Mouse (Mus musculus) cerebellum, adult (tissue): ENCODE measurements around the gene Hpcal1.
"Not testable (repeated sequence)": the region's sequence is repeated elsewhere in the genome, so short reads cannot be mapped to it uniquely, and the experiment has no call there.

Source experiments
- ATAC-seq: cut with Nextera tagmentation; 2 replicates; pipeline ENCODE4 v1.9.2; 2017; ENCODE audit warnings: mild to moderate bottlenecking, moderate library complexity, mixed read lengths; ENCODE audit not compliant: insufficient number of reproducible peaks, low FRiP score, low TSS enrichment

The Hpcal1 gene

DNA sequence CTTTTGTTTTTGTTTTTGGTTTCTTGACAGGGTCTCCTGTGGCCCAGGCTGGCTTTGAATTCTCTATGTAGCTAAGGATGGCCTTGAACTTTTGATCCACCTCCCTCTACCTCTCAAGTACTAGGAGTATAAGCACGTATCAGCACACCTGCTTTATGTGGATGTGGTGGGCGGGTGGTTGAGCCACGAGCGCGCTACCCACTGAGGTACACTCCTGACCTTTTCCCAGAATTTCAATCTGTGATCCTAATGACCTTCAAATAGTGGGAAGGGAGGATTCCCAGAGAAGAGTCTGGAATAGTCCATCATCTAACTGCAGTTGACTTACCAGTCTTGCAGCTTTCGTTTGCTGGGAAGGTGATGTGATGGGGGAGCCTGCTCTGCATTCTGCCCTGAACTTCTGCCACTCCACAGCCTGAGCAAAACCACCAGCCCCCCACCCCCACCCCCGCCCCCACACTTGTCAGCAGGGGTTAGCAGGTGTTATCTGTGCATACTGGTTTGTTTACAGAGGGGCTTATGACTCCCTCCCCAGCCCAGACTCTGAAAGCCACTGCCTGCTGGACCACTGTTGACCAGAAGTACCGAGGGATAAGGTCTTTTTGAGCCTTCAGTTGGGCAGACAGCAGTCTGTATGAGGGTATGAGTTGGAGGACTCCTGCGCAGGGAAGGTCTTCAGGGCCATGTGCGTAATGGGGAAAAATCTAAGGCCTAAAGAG, 46.4 kb downstream of the Hpcal1 start:
- no peak for ATAC-seq

DNA sequence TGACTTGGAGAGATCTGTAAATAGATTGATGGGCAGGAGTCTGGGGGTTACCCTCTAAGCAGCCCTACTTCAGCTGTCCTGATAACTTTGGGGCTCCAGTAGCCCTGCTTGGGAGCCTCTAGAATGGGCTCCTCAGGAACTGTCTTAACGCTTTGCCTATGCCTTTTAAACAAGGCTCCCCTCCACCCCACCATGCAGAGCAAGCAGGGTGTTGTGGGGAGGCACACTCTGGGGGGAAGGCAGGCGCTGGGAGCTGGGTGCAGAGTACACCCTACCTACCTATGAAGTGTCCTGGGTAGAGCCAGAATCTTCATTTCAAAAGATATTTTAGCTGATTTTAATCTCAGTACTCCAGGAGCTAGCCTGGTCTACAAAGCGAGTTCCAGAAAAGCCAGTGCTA, 47.2 kb downstream of the Hpcal1 start:
- ATAC-seq, result no peak

DNA sequence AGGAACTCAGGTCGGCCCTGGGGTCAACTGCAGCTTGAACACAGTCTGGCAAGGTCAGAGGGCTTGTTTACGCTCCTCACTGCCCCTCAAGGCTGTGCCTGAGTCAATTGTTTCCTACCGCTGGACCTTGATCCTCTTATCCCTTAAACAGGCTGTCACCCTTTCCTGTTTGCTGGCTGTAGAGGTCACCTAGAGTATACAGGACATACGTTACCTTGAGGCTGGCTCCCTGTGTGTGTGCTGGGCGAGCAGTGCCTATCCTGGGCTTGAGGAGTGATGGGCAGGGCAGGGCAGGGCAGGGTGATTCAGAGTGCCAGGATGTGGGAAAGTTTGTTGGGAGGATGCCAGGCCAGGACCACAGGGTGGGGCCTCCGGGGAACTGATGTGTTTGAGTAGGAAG, 47.8 kb downstream of the Hpcal1 start:
- ATAC-seq, result no peak

DNA sequence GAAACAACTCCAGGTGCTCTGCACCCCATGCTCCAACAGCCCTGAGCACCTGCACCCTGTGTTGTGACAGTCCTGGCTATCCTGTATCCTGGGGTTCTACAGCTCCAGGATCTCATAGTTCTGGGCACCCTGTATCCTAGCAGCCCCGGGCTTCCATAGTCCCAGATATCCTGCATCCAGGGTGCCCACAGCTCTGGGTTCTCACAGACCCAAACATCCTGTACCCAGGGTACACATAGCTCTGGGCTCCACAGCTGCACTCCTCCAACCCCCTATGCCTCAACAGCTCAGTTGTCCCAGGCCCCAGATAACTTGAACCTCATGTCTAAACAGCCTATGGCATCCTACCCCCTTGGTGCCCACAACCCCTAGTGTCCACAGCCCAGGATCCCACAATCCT, 49.6 kb downstream of the Hpcal1 start:
- no peak for ATAC-seq

DNA sequence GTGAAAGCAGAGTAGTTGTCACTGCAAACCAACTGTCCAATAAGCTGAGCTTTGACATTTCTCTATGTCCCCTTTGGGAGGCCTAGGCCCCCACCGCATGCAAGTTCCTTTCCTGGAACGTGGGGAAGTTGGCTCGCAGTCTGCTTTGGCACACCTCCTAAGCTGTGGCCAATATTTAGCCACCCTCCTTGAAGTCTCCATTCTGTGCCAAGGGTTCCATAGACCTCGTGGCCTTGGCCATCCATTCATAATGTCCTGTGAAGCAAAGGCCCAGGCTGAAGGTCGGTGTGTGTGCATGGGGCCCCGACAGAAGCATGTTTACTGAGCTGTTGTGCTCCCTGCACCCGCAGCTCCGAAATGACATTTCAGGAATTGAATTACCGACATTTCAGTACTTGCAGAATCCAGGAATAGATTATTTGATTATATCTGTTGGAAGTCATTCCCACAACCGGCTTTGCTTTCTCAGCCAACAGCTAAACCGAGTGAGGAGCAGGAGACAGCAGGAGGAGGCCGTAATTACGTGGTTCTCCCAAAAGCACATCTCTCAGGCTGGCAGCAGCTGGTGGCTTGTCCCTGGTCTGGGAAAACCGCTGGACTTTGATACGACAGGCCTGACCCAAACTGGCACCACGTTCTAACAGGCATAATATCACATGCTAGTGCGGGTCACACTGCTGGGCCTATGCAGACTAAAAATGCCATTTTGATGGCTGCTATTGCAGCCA, 51.1 kb downstream of the Hpcal1 start:
- peak; percentile 50; the same call in 1 of the 2 replicates for ATAC-seq

DNA sequence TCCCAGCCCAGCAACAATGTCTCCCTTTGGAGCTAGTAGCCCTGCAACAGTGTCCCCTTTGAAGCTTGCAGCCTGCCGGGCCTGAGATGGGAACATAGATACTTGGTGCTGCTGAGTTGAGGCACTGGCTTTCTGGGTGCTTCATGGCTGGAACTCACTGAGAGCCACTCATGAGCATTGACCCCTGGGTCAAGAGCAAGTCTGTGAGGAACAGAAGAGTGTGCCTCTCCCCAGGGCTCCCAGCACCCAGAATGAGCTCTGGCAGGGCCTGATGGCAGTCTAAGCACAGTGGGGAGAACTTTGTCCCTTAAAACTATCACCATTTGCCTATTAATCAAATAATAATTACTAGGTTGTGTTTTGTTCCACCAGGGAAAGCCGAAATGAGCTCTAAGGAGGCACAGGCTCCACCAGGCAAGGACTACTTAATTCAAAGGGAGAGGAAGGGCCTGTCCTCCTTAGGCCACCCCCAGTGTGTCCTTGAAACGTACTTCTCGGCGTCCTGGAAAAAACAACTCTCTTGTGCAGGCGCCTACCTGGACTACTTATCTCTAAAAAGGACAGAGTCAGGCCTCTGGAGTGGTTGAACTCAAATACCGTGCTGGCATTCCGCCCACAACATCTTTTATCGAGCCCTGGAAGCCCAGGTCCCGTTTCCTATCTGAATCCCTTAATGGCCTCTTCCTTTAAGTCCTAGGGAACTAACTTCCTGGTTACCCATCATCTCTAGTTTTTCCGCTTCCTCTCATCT, 52.1 kb downstream of the Hpcal1 start:
- no peak for ATAC-seq

DNA sequence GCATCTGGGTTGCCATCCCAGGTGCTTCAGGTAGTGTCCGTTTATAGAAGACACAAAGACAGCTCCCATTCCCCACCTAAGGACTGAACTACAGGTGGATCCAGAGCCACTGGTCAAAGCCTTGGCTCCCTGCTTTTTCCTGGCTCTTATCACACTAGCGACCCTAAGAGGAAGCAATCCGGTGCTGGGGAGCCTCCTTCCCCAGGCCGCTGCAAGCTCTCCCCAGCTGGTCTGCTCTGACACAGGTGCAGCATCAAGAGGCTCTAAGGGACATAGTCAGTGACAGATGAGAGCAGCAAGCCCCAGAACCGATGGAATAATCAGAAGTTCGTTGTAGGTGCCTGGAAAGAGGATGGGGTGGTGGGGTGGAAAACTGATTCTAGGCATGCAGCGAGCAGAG, 54.8 kb downstream of the Hpcal1 start:
- ATAC-seq, result no peak

DNA sequence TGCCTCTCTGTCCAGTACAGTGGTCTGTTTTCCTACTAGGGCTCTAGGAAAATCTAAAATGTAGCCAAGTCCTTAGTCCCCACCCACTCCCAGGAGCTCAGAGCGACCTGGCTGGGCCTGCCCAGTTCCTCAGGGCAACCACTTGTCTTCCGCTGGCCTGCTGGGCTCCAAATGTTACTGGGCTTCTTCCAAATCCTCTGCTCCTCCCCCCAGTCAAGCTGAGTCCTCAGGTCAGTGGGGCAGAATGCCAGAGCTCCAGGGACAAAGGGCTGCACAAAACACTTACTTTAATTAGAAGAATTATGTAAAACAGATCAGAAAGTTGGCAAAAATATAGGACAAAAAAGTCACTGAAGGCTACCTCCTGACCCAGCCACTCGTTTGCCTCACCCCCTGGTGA, 56.1 kb downstream of the Hpcal1 start:
- peak; percentile 79 for ATAC-seq

DNA sequence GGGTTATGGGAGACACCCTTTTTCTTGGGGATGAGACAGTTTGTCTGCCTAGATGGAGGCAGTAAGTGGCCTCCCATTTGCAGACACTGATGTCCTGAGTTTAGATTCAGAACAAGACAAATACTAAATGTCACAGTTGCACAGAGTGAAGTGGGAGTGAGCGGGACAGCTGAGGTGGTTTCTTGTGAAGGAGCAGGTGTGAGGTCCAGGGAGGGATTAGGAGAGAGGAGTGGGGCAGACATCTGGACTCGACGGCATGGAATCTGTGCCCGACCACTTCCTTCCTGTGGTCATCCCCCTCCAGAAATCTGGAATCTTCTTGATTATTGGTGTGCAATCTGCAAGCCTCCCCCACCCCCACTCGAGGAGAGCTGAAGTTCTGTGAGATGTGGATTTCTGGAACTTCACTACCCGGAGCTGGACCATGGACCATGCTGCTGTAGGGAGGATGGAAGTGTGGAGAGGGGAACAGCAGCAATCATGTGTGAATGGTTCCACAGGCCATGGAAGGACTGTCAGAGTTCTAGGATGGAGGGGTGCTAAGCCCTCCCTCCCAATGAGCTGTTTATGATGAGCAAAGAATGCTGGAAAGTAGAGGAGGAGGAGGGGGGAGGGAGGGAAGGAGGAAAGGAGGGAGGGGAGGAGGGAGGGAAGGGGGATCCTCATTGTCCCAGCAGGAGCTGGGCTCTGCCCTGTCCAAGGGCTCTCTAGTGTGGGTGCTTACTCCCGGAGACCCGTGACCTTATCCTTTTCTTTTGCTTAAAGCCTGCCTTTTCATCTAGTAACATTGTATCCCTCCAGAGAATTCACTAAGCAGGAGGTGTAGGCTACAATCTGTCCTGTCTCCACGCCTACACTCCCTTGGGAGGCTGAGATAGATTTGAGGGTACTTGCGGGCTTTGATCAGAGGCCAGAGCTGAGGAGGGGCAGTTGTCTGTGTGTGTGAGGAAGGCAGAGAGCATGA, 56.8 kb downstream of the Hpcal1 start:
- ATAC-seq, result no peak

DNA sequence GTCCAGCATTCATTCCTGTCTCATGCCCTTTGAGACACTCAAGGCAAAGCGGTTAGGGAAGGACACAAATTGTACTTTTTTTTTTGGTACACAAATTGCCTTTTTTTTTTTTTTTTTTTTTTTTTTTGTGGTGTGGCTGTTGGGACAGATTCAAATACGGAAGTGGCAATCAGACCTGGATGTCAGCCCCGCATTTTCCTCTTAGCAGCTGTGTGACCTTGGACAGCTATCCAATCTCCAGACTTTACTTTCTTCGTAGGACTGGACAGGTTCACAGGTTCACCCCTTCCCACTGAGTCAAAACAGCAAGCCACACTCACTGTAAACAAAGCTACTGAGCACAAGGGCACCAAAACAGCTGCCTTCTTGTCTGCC, 57.5 kb downstream of the Hpcal1 start:
- ATAC-seq, result no peak

DNA sequence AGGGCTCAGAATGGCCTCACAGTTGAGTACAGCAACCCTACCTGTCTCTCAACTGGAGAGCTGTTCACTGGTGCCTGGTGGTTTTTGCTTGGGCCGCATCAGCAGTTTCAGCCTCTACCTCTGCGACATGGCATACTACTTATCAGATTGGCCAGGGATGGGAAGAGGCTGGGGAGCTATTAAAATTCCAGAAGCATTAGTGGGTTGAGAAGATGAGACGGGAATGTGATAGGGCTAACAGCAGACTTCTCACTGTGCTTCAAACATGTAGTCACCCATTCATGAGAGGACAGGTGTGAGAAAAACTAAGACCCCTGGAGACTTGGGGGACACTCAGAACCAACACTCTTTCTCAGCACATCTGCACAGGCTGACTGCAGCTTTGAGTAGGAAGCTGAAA, 59.1 kb downstream of the Hpcal1 start:
- no peak for ATAC-seq

DNA sequence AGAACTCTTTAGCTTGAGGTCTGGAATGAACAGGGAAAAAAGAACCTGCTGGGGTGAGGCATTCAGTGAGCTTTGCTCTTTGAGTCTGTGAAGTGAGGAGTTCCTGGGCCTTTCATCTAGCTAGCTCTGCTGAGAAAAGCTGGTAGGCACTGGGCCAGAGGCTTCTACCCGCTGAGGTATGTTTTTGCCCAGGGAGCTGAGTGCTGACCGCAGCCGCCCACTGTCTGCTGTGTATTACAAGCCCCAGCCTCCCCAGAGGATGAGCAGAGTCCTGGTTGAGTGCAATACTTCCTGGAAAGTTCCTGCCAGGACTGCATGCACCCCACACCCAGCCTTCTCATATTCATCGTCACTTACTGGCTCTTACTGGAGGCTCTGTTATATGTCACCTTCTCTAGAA, 59.8 kb downstream of the Hpcal1 start:
- no peak for ATAC-seq

DNA sequence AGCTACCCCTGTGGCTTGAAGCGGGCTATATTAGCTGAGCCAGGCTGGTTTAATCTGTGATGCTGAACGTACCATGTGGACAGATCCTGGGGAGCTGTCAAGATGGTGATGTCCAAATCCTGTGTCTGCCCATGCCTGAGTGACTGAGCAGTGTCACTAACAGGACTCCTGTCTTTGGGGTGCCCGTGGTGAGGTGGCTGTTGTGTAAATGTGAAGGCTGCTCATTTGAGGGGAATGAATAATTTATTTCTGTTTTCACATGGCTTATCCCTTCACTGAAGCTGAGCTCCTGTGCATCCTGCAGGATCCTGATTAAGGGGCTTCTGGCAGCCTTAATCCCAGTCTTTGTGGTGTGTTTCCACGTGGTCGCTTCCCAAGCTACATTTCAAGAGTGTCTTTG, 62.2 kb downstream of the Hpcal1 start:
- ATAC-seq, result no peak

DNA sequence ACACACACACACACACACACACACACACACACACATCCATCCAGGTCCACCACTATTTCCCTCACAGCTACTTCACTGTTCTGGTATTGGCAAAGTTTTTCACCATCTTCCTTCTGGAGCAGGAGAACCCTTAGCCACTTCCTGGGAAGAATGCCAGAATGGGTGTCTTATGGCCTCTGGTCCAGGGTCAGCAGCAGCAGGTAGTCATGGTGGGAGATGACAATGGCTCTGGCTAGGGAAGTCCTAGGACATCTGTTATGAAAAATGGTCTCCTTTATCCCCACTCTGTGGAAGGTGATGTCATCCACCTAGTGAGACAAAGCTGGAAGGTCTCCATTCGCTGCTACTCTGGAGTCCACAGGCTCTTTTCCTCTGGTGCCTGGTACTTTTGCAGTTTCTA, 64.1 kb downstream of the Hpcal1 start:
- ATAC-seq, result no peak

DNA sequence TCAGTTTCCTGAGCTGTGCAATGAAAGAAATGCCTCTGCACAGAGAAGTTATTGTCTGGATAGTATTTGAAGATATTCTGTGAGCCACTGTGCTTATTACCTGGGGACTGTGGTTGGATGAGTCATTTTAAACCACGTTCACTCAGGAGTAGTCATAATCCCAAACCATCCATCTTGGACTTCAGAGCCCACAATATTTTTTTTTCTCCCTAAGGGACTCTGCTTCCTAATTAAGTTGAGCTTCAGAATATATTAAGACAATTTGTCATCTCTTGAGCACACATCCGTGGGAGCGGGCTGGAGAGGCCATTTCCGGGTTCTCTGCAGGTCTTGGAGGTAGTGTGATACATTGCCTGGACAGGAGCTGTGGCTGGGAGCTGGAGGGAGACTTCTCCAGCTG, 66.2 kb downstream of the Hpcal1 start:
- no peak for ATAC-seq

DNA sequence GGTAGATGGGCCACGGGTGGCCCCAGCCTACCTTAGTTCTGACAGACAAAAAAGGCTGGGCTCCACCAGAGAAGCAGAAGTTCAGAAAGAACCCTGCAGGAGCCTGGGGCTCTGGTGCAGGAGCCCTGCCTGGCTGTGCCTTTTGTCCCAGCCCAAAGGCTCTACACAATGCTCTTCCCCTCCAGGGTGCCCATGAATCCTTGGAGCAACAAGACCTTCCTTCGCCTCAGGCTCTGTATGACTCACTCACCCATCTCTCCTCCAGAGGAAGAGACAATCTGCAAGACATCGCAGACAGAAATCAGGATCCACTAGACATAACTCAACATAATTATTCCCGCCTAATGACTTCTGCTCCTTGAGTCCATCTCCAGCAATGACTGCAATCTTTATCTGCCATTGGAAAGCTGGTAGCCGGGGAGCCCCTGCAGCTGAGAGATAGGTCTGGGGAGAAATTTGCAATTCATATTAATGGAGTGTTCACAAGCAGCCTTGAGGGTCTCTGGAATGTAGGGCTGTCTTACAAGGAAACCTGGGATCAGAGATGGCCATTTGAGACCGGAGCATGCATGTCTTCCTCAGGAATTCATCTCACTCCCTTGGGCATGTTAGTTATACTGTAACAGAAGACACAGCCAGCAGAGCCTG, 71.8 kb downstream of the Hpcal1 start:
- ATAC-seq, result no peak

DNA sequence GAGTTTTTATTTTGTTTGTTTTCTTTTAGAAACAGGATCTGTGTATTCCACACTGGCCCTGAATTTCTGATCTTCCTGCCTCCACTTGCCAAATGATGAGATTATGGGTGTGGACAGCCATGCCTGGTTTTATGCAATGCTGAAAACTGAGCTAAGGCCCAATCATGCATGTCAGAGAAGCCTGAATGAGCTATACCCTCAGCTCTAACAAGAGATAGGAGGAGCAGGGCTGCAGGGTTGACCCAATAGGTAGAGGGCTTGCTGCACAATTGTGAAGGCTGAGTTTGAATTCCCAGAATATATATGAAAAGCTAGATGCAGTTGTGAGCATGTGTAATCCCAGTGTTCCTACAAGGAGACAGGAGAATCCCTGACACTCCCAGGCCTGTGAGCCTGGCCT, 72.4 kb downstream of the Hpcal1 start:
- ATAC-seq, result no peak

DNA sequence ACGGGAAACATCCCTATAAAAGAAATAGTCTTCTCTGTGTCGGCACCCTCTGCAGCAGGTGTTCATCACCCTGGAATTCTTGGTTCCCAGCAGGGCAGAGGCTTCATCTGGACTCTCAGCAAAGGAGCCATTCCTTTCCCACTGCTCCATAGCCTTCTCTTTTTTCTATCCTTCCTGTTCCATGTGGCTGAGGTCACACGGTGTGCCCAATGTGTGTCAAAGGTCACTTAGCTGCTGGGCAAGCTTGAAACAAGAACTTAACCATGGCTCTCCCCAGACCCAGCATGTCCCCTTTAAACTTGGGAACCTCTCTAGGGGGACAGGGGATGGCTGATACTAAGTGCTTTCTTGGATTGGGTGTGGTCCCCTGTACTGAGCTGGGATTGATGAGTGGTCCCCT, 73.3 kb downstream of the Hpcal1 start:
- ATAC-seq, result no peak

DNA sequence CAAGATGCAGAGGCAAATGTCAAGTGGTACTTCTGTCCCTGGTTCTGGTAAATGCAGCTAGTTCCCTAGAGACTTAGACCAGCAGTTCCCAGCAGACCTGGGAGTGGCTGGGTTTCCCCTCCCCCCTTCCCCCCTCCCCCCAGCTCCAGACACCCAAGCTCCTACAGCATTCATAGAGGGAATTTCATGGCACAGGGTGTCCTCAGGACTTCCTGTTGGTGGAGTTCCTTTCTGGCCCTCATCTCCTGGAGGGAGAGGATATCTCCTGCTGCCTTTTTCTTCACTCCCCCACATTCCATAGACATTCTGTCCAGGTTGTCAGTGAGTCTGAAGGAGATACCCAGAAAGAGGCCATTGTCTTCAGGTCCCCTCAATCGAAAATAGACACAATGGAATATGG, 76.9 kb downstream of the Hpcal1 start:
- ATAC-seq, result not testable (repeated sequence)
